Mouse (Mus musculus): ENCODE results near the gene Olfr1151. TPM values are rescaled to one million over a fixed set of nuclear protein-coding genes. Genes with fewer than 3 reads are reported as not detected.

The Olfr1151 gene
- polyA plus RNA-seq, 1 experiment from 2014 or later, result not detected

GRCm38 (mm10) chr2:87905066-87905465, 49.4 kb downstream of the Olfr1151 start, which contains the start of gene Olfr1154:
Gene Olfr1154 (minus strand): TSS chr2:87905166.
- no peak for DNase-seq
- Histone ChIP-seq H3K36me3 (replicated peaks; ENCODE audit: insufficient read depth, low read length) (no peaks in the 10 kb centered on the region), H3K9me3 (ENCODE audit: low read length) (no peaks in the 10 kb centered on the region), H3K4me1 (ENCODE audit: insufficient read depth) (no peaks in the 10 kb centered on the region), H3K27ac (ENCODE audit: low read depth) (no peak within 1 kb of the TSS), H3K4me3 (ENCODE audit: low read depth, low read length) (no peak within 1 kb of the TSS), H3K9ac (replicated peaks) (no peak within 1 kb of the TSS), H3K27me3 (ENCODE audit: insufficient read depth, low read length) (no peaks in the 10 kb centered on the region), H3K4me2 (ENCODE audit: low read depth, low read length) (no peak within 1 kb of the TSS)
- ATAC-seq, result no peak
- WGBS (ENCODE audit: insufficient replicate concordance), result 77% methylated on average over 1 of the region's 1 CpGs
- TF ChIP-seq EP300 (IDR thresholded peaks at IDR 0.05; ENCODE audit: low read depth) (no peak), CTCF (IDR thresholded peaks at IDR 0.05; ENCODE audit: low read depth) (no peak)

Other genes starting within 250 kb of the Olfr1151 start
- not detected in 2 replicates for gene Olfr1130, start 249.7 kb upstream of the Olfr1151 start, polyA plus RNA-seq (2015; fragmentation: Nextera tagmentation; extraction: Ambion mirVana)
- not detected in 2 replicates for gene Olfr1131, start 228.8 kb upstream of the Olfr1151 start, polyA plus RNA-seq (2015; fragmentation: Nextera tagmentation; extraction: Ambion mirVana)
- gene Olfr1132, start 218.3 kb upstream of the Olfr1151 start, polyA plus RNA-seq (2015; fragmentation: Nextera tagmentation; extraction: Ambion mirVana), result not detected in 2 replicates
- not detected in 2 replicates for gene Olfr1133, start 208.5 kb upstream of the Olfr1151 start, polyA plus RNA-seq (2015; fragmentation: Nextera tagmentation; extraction: Ambion mirVana)
- gene Olfr1134, start 197.4 kb upstream of the Olfr1151 start, polyA plus RNA-seq (2015; fragmentation: Nextera tagmentation; extraction: Ambion mirVana), result not detected in 2 replicates
- not detected in 2 replicates for gene Olfr1135, start 182.2 kb upstream of the Olfr1151 start, polyA plus RNA-seq (2015; fragmentation: Nextera tagmentation; extraction: Ambion mirVana)
- not detected in 2 replicates for gene Olfr1136, start 161.9 kb upstream of the Olfr1151 start, polyA plus RNA-seq (2015; fragmentation: Nextera tagmentation; extraction: Ambion mirVana)
- not detected in 2 replicates for gene Olfr1137, start 142.7 kb upstream of the Olfr1151 start, polyA plus RNA-seq (2015; fragmentation: Nextera tagmentation; extraction: Ambion mirVana)
- not detected in 2 replicates for gene Olfr1138, start 115.9 kb upstream of the Olfr1151 start, polyA plus RNA-seq (2015; fragmentation: Nextera tagmentation; extraction: Ambion mirVana)
- gene Olfr1140, start 112.1 kb upstream of the Olfr1151 start, polyA plus RNA-seq (2015; fragmentation: Nextera tagmentation; extraction: Ambion mirVana), result not detected in 2 replicates
- not detected in 2 replicates for gene Olfr1141, start 101.9 kb upstream of the Olfr1151 start, polyA plus RNA-seq (2015; fragmentation: Nextera tagmentation; extraction: Ambion mirVana)
- gene Olfr152, start 76.4 kb upstream of the Olfr1151 start, polyA plus RNA-seq (2015; fragmentation: Nextera tagmentation; extraction: Ambion mirVana), result not detected in 2 replicates
- not detected in 2 replicates for gene Olfr1143, start 55.3 kb upstream of the Olfr1151 start, polyA plus RNA-seq (2015; fragmentation: Nextera tagmentation; extraction: Ambion mirVana)
- gene Olfr1145, start 46.0 kb upstream of the Olfr1151 start, polyA plus RNA-seq (2015; fragmentation: Nextera tagmentation; extraction: Ambion mirVana), result not detected in 2 replicates
- gene Olfr1148, start 25.3 kb upstream of the Olfr1151 start, polyA plus RNA-seq (2015; fragmentation: Nextera tagmentation; extraction: Ambion mirVana), result not detected in 2 replicates
- gene Olfr1150-ps1, start 11.9 kb upstream of the Olfr1151 start, polyA plus RNA-seq (2015; fragmentation: Nextera tagmentation; extraction: Ambion mirVana), result not detected in 2 replicates
- gene Olfr1152, start 10.6 kb downstream of the Olfr1151 start, polyA plus RNA-seq (2015; fragmentation: Nextera tagmentation; extraction: Ambion mirVana), result not detected in 2 replicates
- not detected in 2 replicates for gene Olfr1153, start 39.1 kb downstream of the Olfr1151 start, polyA plus RNA-seq (2015; fragmentation: Nextera tagmentation; extraction: Ambion mirVana)
- not detected in 2 replicates for gene Olfr1154, start 49.3 kb downstream of the Olfr1151 start, polyA plus RNA-seq (2015; fragmentation: Nextera tagmentation; extraction: Ambion mirVana)
- gene Olfr1155, start 89.3 kb downstream of the Olfr1151 start, polyA plus RNA-seq (2015; fragmentation: Nextera tagmentation; extraction: Ambion mirVana), result not detected in 2 replicates
- not detected in 2 replicates for gene Olfr1156, start 97.2 kb downstream of the Olfr1151 start, polyA plus RNA-seq (2015; fragmentation: Nextera tagmentation; extraction: Ambion mirVana)
- gene Olfr1157, start 112.4 kb downstream of the Olfr1151 start, polyA plus RNA-seq (2015; fragmentation: Nextera tagmentation; extraction: Ambion mirVana), result not detected in 2 replicates
- not detected in 2 replicates for gene Olfr74, start 118.8 kb downstream of the Olfr1151 start, polyA plus RNA-seq (2015; fragmentation: Nextera tagmentation; extraction: Ambion mirVana)
- not detected in 2 replicates for gene Olfr1158, start 134.3 kb downstream of the Olfr1151 start, polyA plus RNA-seq (2015; fragmentation: Nextera tagmentation; extraction: Ambion mirVana)
- gene Olfr1160, start 152.4 kb downstream of the Olfr1151 start, polyA plus RNA-seq (2015; fragmentation: Nextera tagmentation; extraction: Ambion mirVana), result not detected in 2 replicates
- not detected in 2 replicates for gene Olfr1161, start 166.9 kb downstream of the Olfr1151 start, polyA plus RNA-seq (2015; fragmentation: Nextera tagmentation; extraction: Ambion mirVana)
- gene Olfr73, start 181.8 kb downstream of the Olfr1151 start, polyA plus RNA-seq (2015; fragmentation: Nextera tagmentation; extraction: Ambion mirVana), result not detected in 2 replicates
- not detected in 2 replicates for gene Olfr1162, start 195.3 kb downstream of the Olfr1151 start, polyA plus RNA-seq (2015; fragmentation: Nextera tagmentation; extraction: Ambion mirVana)
- not detected in 2 replicates for gene Olfr1163, start 216.0 kb downstream of the Olfr1151 start, polyA plus RNA-seq (2015; fragmentation: Nextera tagmentation; extraction: Ambion mirVana)
- not detected in 2 replicates for gene Olfr1164, start 238.1 kb downstream of the Olfr1151 start, polyA plus RNA-seq (2015; fragmentation: Nextera tagmentation; extraction: Ambion mirVana)

Data from liver, postnatal 0 days (tissue).